Mouse (Mus musculus) stomach, embryonic 16.5 days (tissue): Measurements from ENCODE around the gene Mthfd1l. TPM values are rescaled to one million over a fixed set of nuclear protein-coding genes. Genes with fewer than 3 reads are reported as not detected.

ENCODE experiments used
- ATAC-seq: fragments of 200-750 bp; cut with Nextera tagmentation; 2 replicates; pipeline ENCODE4 v1.8.0; 2017; ENCODE audit warnings: moderate number of reproducible peaks, moderate TSS enrichment; ENCODE audit not compliant: insufficient read depth, low FRiP score
- H3K27ac ChIP-seq: fragments of 300-500 bp; sonication (generic); 2 replicates; pipeline ENCODE4 v1.5.1; 2014; ENCODE audit warnings: low read length
- H3K27me3 ChIP-seq: fragments of 300-500 bp; sonication (generic); 2 replicates; pipeline ENCODE4 v1.6.1; 2014; ENCODE audit warnings: low read length, control low read depth, mixed read lengths; ENCODE audit not compliant: control insufficient read depth, insufficient read depth
- H3K36me3 ChIP-seq: fragments of 300-500 bp; sonication (generic); 2 replicates; pipeline ENCODE4 v1.6.1; 2014; ENCODE audit warnings: low read length; ENCODE audit not compliant: control insufficient read depth, insufficient read depth
- H3K4me1 ChIP-seq: fragments of 300-500 bp; sonication (generic); 2 replicates; pipeline ENCODE4 v1.6.1; 2014; ENCODE audit warnings: low read length, control low read depth, mixed read lengths; ENCODE audit not compliant: control insufficient read depth, insufficient read depth
- H3K4me2 ChIP-seq: fragments of 300-500 bp; sonication (generic); 2 replicates; pipeline ENCODE4 v1.6.1; 2014; ENCODE audit warnings: low read depth, low read length, mixed read lengths
- H3K4me3 ChIP-seq: fragments of 300-500 bp; sonication (generic); replicated peaks from 2 replicates; pipeline ENCODE4 v1.5.1; 2014; ENCODE audit warnings: mild to moderate bottlenecking, low read length
- H3K9ac ChIP-seq: fragments of 300-500 bp; sonication (generic); 2 replicates; pipeline ENCODE4 v1.6.1; 2014; ENCODE audit warnings: low read length
- H3K9me3 ChIP-seq: fragments of 300-500 bp; sonication (generic); replicated peaks from 2 replicates; pipeline ENCODE4 v1.6.1; 2016; ENCODE audit warnings: low read length, control low read depth; ENCODE audit not compliant: control insufficient read depth
- WGBS: fragments of 180-500 bp; shearing (Covaris S2); extraction: QIAGEN DNeasy Blood & Tissue Kit; methylation state at CpG from one replicate; pipeline ENCODE4 v1.1.7; 2014; 5-methylcytosine and 5-hydroxymethylcytosine counted together
- polyA plus RNA-seq: library from polyadenylated mRNA; unstranded; fragments of >200 nt; fragmentation: Nextera tagmentation; extraction: Ambion mirVana; gene quantifications from 2 replicates; pipeline ENCODE4 v1.2.1, GENCODE M21; 2015

Gene Mthfd1l
- polyA plus RNA-seq, 1 experiment from 2014 or later = 14.0 TPM

- H3K9me3 ChIP-seq = no peaks in the 10 kb centered on the region
- no peaks in the 10 kb centered on the region for H3K36me3 ChIP-seq
- H3K27me3 ChIP-seq = no peaks in the 10 kb centered on the region
- ATAC-seq = peak; percentile 71; the same call in 1 of the 2 replicates
- peak overlapping the region; percentile 81 for H3K27ac ChIP-seq
- 30% methylated on average over 8 of the region's 8 CpGs for whole genome bisulfite sequencing
- H3K4me2 ChIP-seq = no peak overlapping the region
- H3K4me1 ChIP-seq = peaks cover 12% of the 10 kb centered on the region
- H3K9ac ChIP-seq = no peak overlapping the region
- no peak overlapping the region for H3K4me3 ChIP-seq
Measured at GRCm38 (mm10) chr10:4078979-4079630, 106.2 kb downstream of the Mthfd1l start.

GRCm38 (mm10) chr10:4079643-4080244 is 106.8 kb downstream of the Mthfd1l start:
- ATAC-seq = peak; percentile 58
- Histone ChIP-seq H3K4me1 (peaks cover 12% of the 10 kb centered on the region), H3K36me3 (no peaks in the 10 kb centered on the region), H3K4me3 (no peak overlapping the region; the same call in 1 of the 2 replicates), H3K9me3 (no peaks in the 10 kb centered on the region), H3K27ac (peak overlapping the region; percentile 81), H3K27me3 (no peaks in the 10 kb centered on the region), H3K9ac (0 out of 2 replicates have a peak overlapping the region, but pooled peaks have one; percentile 13), H3K4me2 (peak overlapping the region; percentile 37)
- 23% methylated on average over 15 of the region's 15 CpGs for WGBS

- H3K9ac ChIP-seq = no peak overlapping the region
- ATAC-seq = no peak
- no peak overlapping the region for H3K4me3 ChIP-seq
- no peak overlapping the region for H3K27ac ChIP-seq
- H3K36me3 ChIP-seq = no peaks in the 10 kb centered on the region
- H3K4me1 ChIP-seq = peaks cover 7% of the 10 kb centered on the region
- H3K27me3 ChIP-seq = no peaks in the 10 kb centered on the region
- no peak overlapping the region for H3K4me2 ChIP-seq
- 84% methylated on average over 9 of the region's 9 CpGs for WGBS
- H3K9me3 ChIP-seq = no peaks in the 10 kb centered on the region
Measured at GRCm38 (mm10) chr10:4083609-4084008, 110.7 kb downstream of the Mthfd1l start.

- H3K27ac ChIP-seq = no peak overlapping the region
- no peak for ATAC-seq
- no peak overlapping the region for H3K9ac ChIP-seq
- WGBS = 70% methylated on average over 4 of the region's 4 CpGs
- H3K4me2 ChIP-seq = no peak overlapping the region
- H3K27me3 ChIP-seq = no peaks in the 10 kb centered on the region
- no peaks in the 10 kb centered on the region for H3K9me3 ChIP-seq
- no peaks in the 10 kb centered on the region; the same call in 1 of the 2 replicates for H3K4me1 ChIP-seq
- H3K36me3 ChIP-seq = no peaks in the 10 kb centered on the region
- no peak overlapping the region for H3K4me3 ChIP-seq
Measured at GRCm38 (mm10) chr10:4084907-4085306, 112.0 kb downstream of the Mthfd1l start.

GRCm38 (mm10) chr10:4085363-4086141 is 112.6 kb downstream of the Mthfd1l start:
- no peak; the same call in 1 of the 2 replicates for ATAC-seq
- Histone ChIP-seq H3K27ac (no peak overlapping the region), H3K4me2 (no peak overlapping the region), H3K27me3 (no peaks in the 10 kb centered on the region), H3K4me1 (no peaks in the 10 kb centered on the region), H3K9ac (no peak overlapping the region), H3K36me3 (no peaks in the 10 kb centered on the region), H3K4me3 (no peak overlapping the region), H3K9me3 (no peaks in the 10 kb centered on the region)
- 54% methylated on average over 7 of the region's 7 CpGs for WGBS

GRCm38 (mm10) chr10:4087563-4087962 is 114.6 kb downstream of the Mthfd1l start:
- H3K36me3 ChIP-seq = no peaks in the 10 kb centered on the region
- no peaks in the 10 kb centered on the region for H3K9me3 ChIP-seq
- no peaks in the 10 kb centered on the region for H3K27me3 ChIP-seq
- H3K4me3 ChIP-seq = no peak overlapping the region
- H3K4me2 ChIP-seq = no peak overlapping the region
- ATAC-seq = no peak
- no peaks in the 10 kb centered on the region for H3K4me1 ChIP-seq
- no peak overlapping the region for H3K27ac ChIP-seq
- no peak overlapping the region for H3K9ac ChIP-seq
- WGBS = 87% methylated on average over 3 of the region's 3 CpGs

- Histone ChIP-seq H3K4me3 (no peak overlapping the region), H3K4me1 (no peaks in the 10 kb centered on the region), H3K36me3 (no peaks in the 10 kb centered on the region), H3K9ac (no peak overlapping the region), H3K9me3 (no peaks in the 10 kb centered on the region), H3K4me2 (no peak overlapping the region), H3K27ac (no peak overlapping the region), H3K27me3 (no peaks in the 10 kb centered on the region)
- ATAC-seq = peak; percentile 60; the same call in 1 of the 2 replicates
- 68% methylated on average over 7 of the region's 7 CpGs for WGBS
Measured at GRCm38 (mm10) chr10:4088744-4089414, 116.0 kb downstream of the Mthfd1l start.

- Histone ChIP-seq H3K27ac (no peak overlapping the region), H3K4me1 (no peaks in the 10 kb centered on the region), H3K4me3 (no peak overlapping the region), H3K27me3 (no peaks in the 10 kb centered on the region), H3K36me3 (no peaks in the 10 kb centered on the region), H3K9me3 (no peaks in the 10 kb centered on the region), H3K4me2 (no peak overlapping the region), H3K9ac (no peak overlapping the region)
- no peak for ATAC-seq
- WGBS = 88% methylated on average over 15 of the region's 15 CpGs
Measured at GRCm38 (mm10) chr10:4089885-4090284, 117.0 kb downstream of the Mthfd1l start.
